Mouse (Mus musculus) stomach, postnatal 0 days (tissue): ENCODE results near the gene Fnip2.

Source experiments
- CTCF ChIP-seq: IDR thresholded peaks from 2 replicates; pipeline ENCODE4 v1.5.1; 2016; ENCODE audit warnings: antibody characterized with exemption, low read depth, mild to moderate bottlenecking, moderate library complexity
- EP300 ChIP-seq: optimal IDR thresholded peaks from 2 replicates; pipeline ENCODE3; 2016; ENCODE audit warnings: antibody characterized with exemption

DNA sequence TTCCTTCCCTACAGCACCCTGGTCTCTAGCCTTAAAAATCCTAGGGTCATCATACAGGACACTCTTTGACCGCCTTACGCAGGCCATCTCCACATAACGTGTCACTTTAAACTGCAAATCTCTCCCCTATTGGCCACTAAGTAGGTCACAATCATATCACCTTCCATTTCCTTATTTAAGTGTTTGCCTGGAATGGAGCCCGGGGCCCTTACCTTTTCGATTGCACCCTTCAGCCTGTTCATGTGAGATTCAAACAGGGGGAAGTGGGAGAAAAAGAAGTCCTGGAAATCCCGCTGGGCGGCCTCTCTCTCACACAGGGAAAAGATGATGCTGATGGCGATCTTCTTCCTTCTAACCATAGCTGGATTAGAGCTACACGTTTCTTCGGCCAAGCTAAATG, 74.5 kb downstream of the Fnip2 start:
- TF ChIP-seq CTCF (no peak), EP300 (no peak)
